Mouse (Mus musculus): ENCODE data around the gene Scyl1. TPM values are rescaled to one million over a fixed set of nuclear protein-coding genes. Genes with fewer than 3 reads are reported as not detected.

Gene Scyl1
- polyA plus RNA-seq, 1 experiment from 2014 or later: 48.8 TPM

- Histone ChIP-seq H3K27me3 (replicated peaks; ENCODE audit: control insufficient read depth, insufficient read depth, low read length) (no peaks in the 10 kb centered on the region), H3K4me2 (replicated peaks; ENCODE audit: low read depth) (peak overlapping the region; percentile 86), H3K36me3 (ENCODE audit: control insufficient read depth, insufficient read depth) (peaks cover 29% of the 10 kb centered on the region), H3K9ac (ENCODE audit: low read depth, low read length) (peak overlapping the region; percentile 97), H3K9me3 (ENCODE audit: control insufficient read depth) (no peaks in the 10 kb centered on the region), H3K4me1 (replicated peaks; ENCODE audit: control insufficient read depth, insufficient read depth, low read length) (peaks cover 2% of the 10 kb centered on the region; the same call in 1 of the 2 replicates), H3K4me3 (ENCODE audit: low read depth, low read length) (peak overlapping the region; percentile 82), H3K27ac (ENCODE audit: low read depth, low read length) (peak overlapping the region; percentile 100)
- no peak for TF ChIP-seq CTCF (IDR thresholded peaks at IDR 0.05; ENCODE audit: low read depth)
- 0% methylated on average over 19 of the region's 19 CpGs for WGBS
- no peak for ATAC-seq
Observed at GRCm38 (mm10) chr19:5800632-5801431, 29.6 kb upstream of the Scyl1 start.

GRCm38 (mm10) chr19:5800350-5800631 is 29.1 kb upstream of the Scyl1 start:
- H3K9ac ChIP-seq (ENCODE audit: low read depth, low read length): peak overlapping the region; percentile 97
- H3K4me3 ChIP-seq (ENCODE audit: low read depth, low read length): peak overlapping the region; percentile 82
- 0% methylated on average over 2 of the region's 2 CpGs for WGBS
- H3K27me3 ChIP-seq (replicated peaks; ENCODE audit: control insufficient read depth, insufficient read depth, low read length): no peaks in the 10 kb centered on the region
- H3K27ac ChIP-seq (ENCODE audit: low read depth, low read length): peak overlapping the region; percentile 100
- no peak for ATAC-seq
- no peak for TF ChIP-seq CTCF (IDR thresholded peaks at IDR 0.05; ENCODE audit: low read depth)
- H3K4me2 ChIP-seq (replicated peaks; ENCODE audit: low read depth): peak overlapping the region; percentile 86
- peaks cover 34% of the 10 kb centered on the region for H3K36me3 ChIP-seq (ENCODE audit: control insufficient read depth, insufficient read depth)
- H3K4me1 ChIP-seq (replicated peaks; ENCODE audit: control insufficient read depth, insufficient read depth, low read length): peaks cover 2% of the 10 kb centered on the region; the same call in 1 of the 2 replicates
- no peaks in the 10 kb centered on the region for H3K9me3 ChIP-seq (ENCODE audit: control insufficient read depth)

- Histone ChIP-seq H3K4me2 (replicated peaks; ENCODE audit: low read depth) (peak overlapping the region; percentile 86), H3K36me3 (ENCODE audit: control insufficient read depth, insufficient read depth) (peaks cover 39% of the 10 kb centered on the region), H3K9ac (ENCODE audit: low read depth, low read length) (peak overlapping the region; percentile 97), H3K27ac (ENCODE audit: low read depth, low read length) (peak overlapping the region; percentile 100), H3K27me3 (replicated peaks; ENCODE audit: control insufficient read depth, insufficient read depth, low read length) (no peaks in the 10 kb centered on the region), H3K4me3 (ENCODE audit: low read depth, low read length) (peak overlapping the region; percentile 82), H3K9me3 (ENCODE audit: control insufficient read depth) (no peaks in the 10 kb centered on the region), H3K4me1 (replicated peaks; ENCODE audit: control insufficient read depth, insufficient read depth, low read length) (peaks cover 2% of the 10 kb centered on the region; the same call in 1 of the 2 replicates)
- no peak for TF ChIP-seq CTCF (IDR thresholded peaks at IDR 0.05; ENCODE audit: low read depth)
- no peak for ATAC-seq
- WGBS: under 1% methylated on average over 10 of the region's 10 CpGs
Observed at GRCm38 (mm10) chr19:5799566-5800349, 28.5 kb upstream of the Scyl1 start.

- Histone ChIP-seq H3K9ac (ENCODE audit: low read depth, low read length) (peak overlapping the region; percentile 57), H3K27me3 (replicated peaks; ENCODE audit: control insufficient read depth, insufficient read depth, low read length) (no peaks in the 10 kb centered on the region), H3K4me1 (replicated peaks; ENCODE audit: control insufficient read depth, insufficient read depth, low read length) (0 out of 2 replicates have a peak, but pooled peaks cover 2% of the 10 kb centered on the region), H3K9me3 (ENCODE audit: control insufficient read depth) (no peaks in the 10 kb centered on the region), H3K36me3 (ENCODE audit: control insufficient read depth, insufficient read depth) (peaks cover 40% of the 10 kb centered on the region), H3K4me2 (replicated peaks; ENCODE audit: low read depth) (peak overlapping the region; percentile 86), H3K27ac (ENCODE audit: low read depth, low read length) (peak overlapping the region; percentile 36; the same call in 1 of the 2 replicates), H3K4me3 (ENCODE audit: low read depth, low read length) (peak overlapping the region; percentile 82)
- no peak for ATAC-seq
- WGBS: 0% methylated on average over 7 of the region's 7 CpGs
- no peak for TF ChIP-seq CTCF (IDR thresholded peaks at IDR 0.05; ENCODE audit: low read depth)
Observed at GRCm38 (mm10) chr19:5798700-5799479, 27.7 kb upstream of the Scyl1 start.

- H3K9ac ChIP-seq (ENCODE audit: low read depth, low read length): peak overlapping the region; percentile 51
- WGBS: 3% methylated on average over 7 of the region's 7 CpGs
- H3K4me2 ChIP-seq (replicated peaks; ENCODE audit: low read depth): peak overlapping the region; percentile 86
- H3K27me3 ChIP-seq (replicated peaks; ENCODE audit: control insufficient read depth, insufficient read depth, low read length): no peaks in the 10 kb centered on the region
- H3K4me3 ChIP-seq (ENCODE audit: low read depth, low read length): peak overlapping the region; percentile 82
- H3K9me3 ChIP-seq (ENCODE audit: control insufficient read depth): no peaks in the 10 kb centered on the region
- 0 out of 2 replicates have a peak, but pooled peaks cover 2% of the 10 kb centered on the region for H3K4me1 ChIP-seq (replicated peaks; ENCODE audit: control insufficient read depth, insufficient read depth, low read length)
- ATAC-seq: no peak
- H3K27ac ChIP-seq (ENCODE audit: low read depth, low read length): peak overlapping the region; percentile 35
- peaks cover 40% of the 10 kb centered on the region for H3K36me3 ChIP-seq (ENCODE audit: control insufficient read depth, insufficient read depth)
- no peak for TF ChIP-seq CTCF (IDR thresholded peaks at IDR 0.05; ENCODE audit: low read depth)
Observed at GRCm38 (mm10) chr19:5797381-5798111, 26.3 kb upstream of the Scyl1 start.
